Mouse (Mus musculus) hindbrain, embryonic 14.5 days (tissue): Measurements from ENCODE around the gene Dpp9. TPM values are rescaled to one million over a fixed set of nuclear protein-coding genes. Genes with fewer than 3 reads are reported as not detected.

Experiments
- ATAC-seq: fragments of 200-750 bp; cut with Nextera tagmentation; 2 replicates; pipeline ENCODE4 v1.8.0; 2017; ENCODE audit warnings: moderate number of reproducible peaks, mild to moderate bottlenecking, moderate TSS enrichment, moderate library complexity; ENCODE audit not compliant: low FRiP score
- DNase-seq: peaks from one replicate; pipeline ENCODE4 v3.0.0-alpha.2; 2015; ENCODE audit warnings: low spot score
- H3K27ac ChIP-seq: fragments of 300-500 bp; sonication (generic); 2 replicates; pipeline ENCODE4 v1.5.1; 2014; ENCODE audit warnings: mild to moderate bottlenecking, moderate library complexity
- H3K27me3 ChIP-seq: fragments of 300-500 bp; sonication (generic); 2 replicates; pipeline ENCODE4 v1.6.1; 2014; ENCODE audit warnings: mild to moderate bottlenecking, low read length, mixed read lengths; ENCODE audit not compliant: control insufficient read depth, insufficient read depth
- H3K36me3 ChIP-seq: fragments of 300-500 bp; sonication (generic); replicated peaks from 2 replicates; pipeline ENCODE4 v1.6.1; 2014; ENCODE audit not compliant: control insufficient read depth, insufficient read depth
- H3K4me1 ChIP-seq: fragments of 300-500 bp; sonication (generic); replicated peaks from 2 replicates; pipeline ENCODE4 v1.6.1; 2014; ENCODE audit warnings: antibody characterized with exemption, low read length, mixed read lengths; ENCODE audit not compliant: control insufficient read depth, insufficient read depth
- H3K4me2 ChIP-seq: fragments of 300-500 bp; sonication (generic); replicated peaks from 2 replicates; pipeline ENCODE4 v1.6.1; 2014; ENCODE audit warnings: mild to moderate bottlenecking, moderate library complexity
- H3K4me3 ChIP-seq: fragments of 300-500 bp; sonication (generic); replicated peaks from 2 replicates; pipeline ENCODE4 v1.5.1; 2014; ENCODE audit warnings: mild to moderate bottlenecking, low read length
- H3K9ac ChIP-seq: fragments of 300-500 bp; sonication (generic); 2 replicates; pipeline ENCODE4 v1.6.1; 2014
- H3K9me3 ChIP-seq: fragments of 300-500 bp; sonication (generic); 2 replicates; pipeline ENCODE4 v1.6.1; 2016; ENCODE audit warnings: low read length; ENCODE audit not compliant: control insufficient read depth
- WGBS: fragments of 180-500 bp; shearing (Covaris S2); extraction: QIAGEN DNeasy Blood & Tissue Kit; methylation state at CpG from one replicate; pipeline ENCODE4 v1.1.7; 2014; 5-methylcytosine and 5-hydroxymethylcytosine counted together
- polyA plus RNA-seq: library from polyadenylated mRNA; unstranded; fragments of >200 nt; fragmentation: Nextera tagmentation; extraction: Ambion mirVana; gene quantifications from 2 replicates; pipeline ENCODE4 v1.2.1, GENCODE M21; 2014

Dpp9 gene
- polyA plus RNA-seq, 1 experiment from 2014 or later, result 23.4 TPM

DNA sequence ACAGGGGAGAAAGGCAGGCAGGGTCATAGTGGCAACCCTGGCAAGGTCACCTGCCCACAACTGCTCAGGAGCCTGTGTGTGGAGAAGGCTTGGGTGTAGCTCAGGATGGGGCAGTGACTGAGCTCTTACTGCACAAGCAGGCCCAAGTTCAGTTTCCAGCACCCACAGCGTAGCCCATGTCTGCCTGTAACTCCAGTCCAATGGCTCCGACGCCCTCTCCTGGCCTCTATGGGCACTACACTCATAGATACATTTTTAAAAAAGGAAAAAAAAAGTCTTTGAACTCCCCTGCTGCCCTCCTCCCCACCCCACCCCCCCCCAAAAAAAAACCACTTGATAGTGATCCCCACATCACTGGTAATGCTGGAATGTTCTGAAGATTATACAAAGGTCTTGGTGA is 17.1 kb downstream of the Dpp9 start:
- Histone ChIP-seq H3K9me3 (no peaks in the 10 kb centered on the region), H3K4me1 (no peaks in the 10 kb centered on the region), H3K27ac (no peak overlapping the region), H3K4me3 (no peak overlapping the region), H3K36me3 (peaks cover 90% of the 10 kb centered on the region), H3K4me2 (no peak overlapping the region), H3K27me3 (no peaks in the 10 kb centered on the region), H3K9ac (no peak overlapping the region)
- DNase-seq (no peak), ATAC-seq (no peak)
- WGBS, result 75% methylated on average over 3 of the region's 3 CpGs

GRCm38 (mm10) chr17:56200586-56200985 is 18.1 kb downstream of the Dpp9 start:
- Histone ChIP-seq H3K27ac (no peak overlapping the region), H3K4me1 (no peaks in the 10 kb centered on the region), H3K4me2 (no peak overlapping the region), H3K9me3 (no peaks in the 10 kb centered on the region), H3K27me3 (no peaks in the 10 kb centered on the region), H3K36me3 (peaks cover 87% of the 10 kb centered on the region), H3K9ac (no peak overlapping the region), H3K4me3 (no peak overlapping the region)
- DNase-seq, result no peak
- WGBS, result 85% methylated on average over 9 of the region's 9 CpGs
- no peak for ATAC-seq

GRCm38 (mm10) chr17:56196860-56197259 is 21.8 kb downstream of the Dpp9 start:
- 68% methylated on average over 2 of the region's 2 CpGs for WGBS
- H3K9ac ChIP-seq, result no peak overlapping the region
- peaks cover 87% of the 10 kb centered on the region for H3K36me3 ChIP-seq
- no peaks in the 10 kb centered on the region for H3K9me3 ChIP-seq
- H3K4me1 ChIP-seq, result no peaks in the 10 kb centered on the region
- DNase-seq (no peak), ATAC-seq (no peak)
- no peak overlapping the region for H3K4me2 ChIP-seq
- no peaks in the 10 kb centered on the region for H3K27me3 ChIP-seq
- no peak overlapping the region for H3K4me3 ChIP-seq
- no peak overlapping the region for H3K27ac ChIP-seq

DNA sequence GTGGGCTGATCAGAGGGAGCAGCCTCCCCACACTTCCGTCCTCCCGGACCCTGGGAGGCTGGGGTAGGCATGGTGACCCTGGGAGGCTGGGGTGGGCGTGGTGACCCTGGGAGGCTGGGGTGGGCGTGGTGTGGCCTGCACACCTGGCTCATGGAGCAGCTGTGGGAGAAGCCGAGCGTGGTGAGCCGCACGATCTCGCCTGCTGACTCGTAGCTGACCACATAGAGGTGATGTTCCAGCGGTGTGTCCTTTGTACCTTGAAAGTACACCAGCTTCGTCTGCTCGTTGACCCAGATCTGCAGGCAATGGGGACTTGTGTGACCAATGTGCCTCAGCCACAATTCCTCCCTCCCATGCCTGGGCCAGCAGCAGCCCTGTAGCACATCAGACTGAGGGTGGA is 23.9 kb downstream of the Dpp9 start:
- Histone ChIP-seq H3K9ac (no peak overlapping the region), H3K36me3 (peaks cover 95% of the 10 kb centered on the region), H3K27me3 (no peaks in the 10 kb centered on the region), H3K4me1 (no peaks in the 10 kb centered on the region), H3K27ac (no peak overlapping the region), H3K4me3 (no peak overlapping the region), H3K9me3 (no peaks in the 10 kb centered on the region), H3K4me2 (no peak overlapping the region)
- DNase-seq (no peak), ATAC-seq (no peak)
- 94% methylated on average over 13 of the region's 13 CpGs for WGBS

GRCm38 (mm10) chr17:56194357-56194756 is 24.3 kb downstream of the Dpp9 start:
- Histone ChIP-seq H3K4me1 (no peaks in the 10 kb centered on the region), H3K27me3 (no peaks in the 10 kb centered on the region), H3K27ac (no peak overlapping the region), H3K4me2 (no peak overlapping the region), H3K36me3 (peaks cover 96% of the 10 kb centered on the region), H3K9ac (no peak overlapping the region), H3K9me3 (no peaks in the 10 kb centered on the region), H3K4me3 (no peak overlapping the region)
- WGBS, result 97% methylated on average over 12 of the region's 12 CpGs
- DNase-seq (no peak), ATAC-seq (no peak)

- no peaks in the 10 kb centered on the region for H3K27me3 ChIP-seq
- H3K9me3 ChIP-seq, result no peaks in the 10 kb centered on the region
- no peak overlapping the region for H3K9ac ChIP-seq
- H3K4me1 ChIP-seq, result no peaks in the 10 kb centered on the region
- H3K4me2 ChIP-seq, result no peak overlapping the region
- WGBS, result 80% methylated on average over 6 of the region's 6 CpGs
- H3K36me3 ChIP-seq, result peaks cover 96% of the 10 kb centered on the region
- no peak for ATAC-seq
- no peak for DNase-seq
- no peak overlapping the region for H3K27ac ChIP-seq
- H3K4me3 ChIP-seq, result no peak overlapping the region
Measured at GRCm38 (mm10) chr17:56191266-56191665, 27.4 kb downstream of the Dpp9 start.

DNA sequence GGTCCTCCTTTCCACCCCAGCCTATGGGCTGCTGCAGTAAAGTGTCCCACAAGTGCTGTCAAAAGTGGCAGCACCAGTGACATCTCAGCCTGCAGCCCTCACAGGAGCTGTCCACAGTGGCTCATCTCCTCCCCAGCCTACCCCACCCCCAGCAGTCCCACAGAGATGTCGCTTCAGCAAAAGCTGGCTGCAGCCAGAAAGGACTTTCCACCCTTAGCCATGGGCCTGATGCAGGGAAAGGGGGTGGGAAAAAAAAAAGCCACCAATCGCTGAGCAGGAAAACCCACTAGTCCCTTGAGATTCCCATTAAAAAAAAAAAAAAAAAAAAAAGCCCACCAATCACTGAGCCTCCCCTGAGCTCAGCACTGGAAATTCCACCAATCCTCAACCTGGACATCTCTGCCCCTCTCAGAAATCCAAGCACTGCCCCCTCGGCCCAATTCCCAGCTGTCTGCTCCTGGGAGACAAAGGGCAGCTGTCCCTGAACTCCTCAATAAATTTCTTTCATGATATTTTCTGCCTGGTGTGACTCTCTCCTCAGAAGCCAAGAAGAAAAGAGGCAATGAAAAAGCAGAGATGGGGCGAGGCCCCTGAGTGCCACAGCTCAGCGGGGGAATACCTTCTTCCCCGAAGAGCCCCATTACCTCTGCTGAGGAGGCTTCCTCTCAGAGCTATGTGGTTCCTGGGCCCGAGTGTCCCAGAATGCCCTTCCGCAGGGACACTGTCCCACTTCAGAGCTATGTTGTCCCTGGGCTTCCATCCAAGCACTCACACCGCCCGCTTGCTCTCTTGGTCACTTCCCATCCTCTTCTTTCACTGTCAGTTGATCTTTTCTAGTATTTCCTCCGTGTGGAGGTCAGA is 33.2 kb downstream of the Dpp9 start:
- Histone ChIP-seq H3K4me3 (no peak overlapping the region), H3K36me3 (peaks cover 63% of the 10 kb centered on the region), H3K9ac (0 out of 2 replicates have a peak overlapping the region, but pooled peaks have one; percentile 11), H3K4me2 (no peak overlapping the region), H3K9me3 (no peaks in the 10 kb centered on the region), H3K27ac (peak overlapping the region; percentile 35; the same call in 1 of the 2 replicates), H3K27me3 (no peaks in the 10 kb centered on the region), H3K4me1 (peaks cover 7% of the 10 kb centered on the region)
- 39% methylated on average over 11 of the region's 11 CpGs for WGBS
- ATAC-seq (no peak), DNase-seq (no peak)

DNA sequence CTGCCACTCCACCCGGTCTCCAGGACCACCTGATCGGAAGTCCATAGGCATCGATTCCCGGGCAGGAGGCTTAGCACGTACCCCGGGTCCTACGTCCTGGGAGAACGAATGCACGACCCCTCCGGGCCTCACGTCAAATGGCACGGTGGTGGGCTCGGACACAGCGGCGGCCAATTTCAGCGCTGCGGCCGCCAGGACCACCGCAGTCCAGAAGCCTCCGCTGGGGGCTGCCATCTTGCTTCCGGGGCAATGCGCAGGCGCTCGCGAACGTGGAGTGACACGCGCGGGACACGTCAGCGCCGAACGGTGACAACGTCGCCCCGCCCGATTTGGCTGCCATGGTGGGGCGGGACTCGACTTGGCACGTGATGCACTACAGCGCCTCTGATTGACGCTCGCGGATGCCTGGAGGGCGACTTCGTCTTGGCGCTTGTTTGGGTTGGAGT is 35.0 kb downstream of the Dpp9 start, which contains the start of gene Mydgf:
Mydgf (minus strand) TSS at position 263 of the 446 bp plus-strand sequence.
- DNase-seq, result peak; percentile 97
- H3K27ac ChIP-seq, result peak within 1 kb of the TSS; percentile 15; the same call in 1 of the 2 replicates
- peaks cover 58% of the 10 kb centered on the region for H3K36me3 ChIP-seq
- peak within 1 kb of the TSS; percentile 57 for H3K4me3 ChIP-seq
- ATAC-seq, result peak; percentile 95
- H3K9ac ChIP-seq, result peak within 1 kb of the TSS; percentile 67
- H3K4me1 ChIP-seq, result peaks cover 7% of the 10 kb centered on the region
- under 1% methylated on average over 47 of the region's 47 CpGs for WGBS
- no peaks in the 10 kb centered on the region for H3K27me3 ChIP-seq
- H3K4me2 ChIP-seq, result peak within 1 kb of the TSS; percentile 96
- H3K9me3 ChIP-seq, result no peaks in the 10 kb centered on the region

- peak; percentile 7 for ATAC-seq
- WGBS, result 1% methylated on average over 14 of the region's 14 CpGs
Measured at GRCm38 (mm10) chr17:56182975-56183657, 35.6 kb downstream of the Dpp9 start.

More at GRCm38 (mm10) chr17:56182975-56183657, 35.6 kb downstream of the Dpp9 start:
- DNase-seq, result no peak
- no peaks in the 10 kb centered on the region for H3K9me3 ChIP-seq
- peak overlapping the region; percentile 57 for H3K4me3 ChIP-seq
- H3K36me3 ChIP-seq, result peaks cover 55% of the 10 kb centered on the region
- H3K9ac ChIP-seq, result peak overlapping the region; percentile 67
- peak overlapping the region; percentile 15; the same call in 1 of the 2 replicates for H3K27ac ChIP-seq
- peaks cover 7% of the 10 kb centered on the region for H3K4me1 ChIP-seq
- no peaks in the 10 kb centered on the region for H3K27me3 ChIP-seq
- H3K4me2 ChIP-seq, result peak overlapping the region; percentile 96
